Mouse (Mus musculus): ENCODE data around the gene Spock3. TPM values are rescaled to one million over a fixed set of nuclear protein-coding genes. Genes with fewer than 3 reads are reported as not detected.
"Not testable (repeated sequence)": the region's sequence is repeated elsewhere in the genome, so short reads cannot be mapped to it uniquely, and the experiment has no call there.

Spock3 gene
- polyA plus RNA-seq, 1 experiment from 2014 or later = 7.9 TPM

DNA sequence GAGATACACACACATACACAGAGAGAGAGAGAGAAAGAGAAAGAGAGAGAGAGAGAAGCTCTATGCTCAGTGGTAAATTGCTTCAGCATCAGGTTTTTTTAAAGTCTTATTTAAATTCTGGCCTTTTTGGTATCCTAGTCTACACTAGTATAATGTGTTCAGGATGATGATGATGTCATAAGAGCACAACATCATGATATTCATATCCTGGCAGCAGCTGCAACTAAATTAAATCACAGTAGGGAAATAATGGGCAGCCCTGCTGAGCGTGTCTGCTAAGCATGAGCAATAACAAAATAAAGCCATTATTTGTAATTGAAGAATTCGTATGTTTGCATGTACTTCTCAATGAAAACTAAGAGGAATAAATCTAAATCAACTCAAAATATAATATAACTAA is 169.7 kb downstream of the Spock3 start:
- 81% methylated on average over 2 of the region's 2 CpGs for WGBS
- H3K27ac ChIP-seq (ENCODE audit: low read depth, low read length) = no peak overlapping the region
- H3K36me3 ChIP-seq (ENCODE audit: control insufficient read depth, insufficient read depth, low read length) = no peaks in the 10 kb centered on the region
- no peaks in the 10 kb centered on the region for H3K4me1 ChIP-seq (ENCODE audit: control insufficient read depth, insufficient read depth, low read length)
- no peak overlapping the region for H3K9ac ChIP-seq (ENCODE audit: low read length)
- no peak overlapping the region for H3K4me2 ChIP-seq
- no peak for ATAC-seq (ENCODE audit: low FRiP score)
- H3K9me3 ChIP-seq (ENCODE audit: control insufficient read depth, low read length) = no peaks in the 10 kb centered on the region
- no peaks in the 10 kb centered on the region for H3K27me3 ChIP-seq (ENCODE audit: control insufficient read depth, insufficient read depth, low read length)
- no peak overlapping the region for H3K4me3 ChIP-seq (ENCODE audit: low read depth, low read length)
- DNase-seq (ENCODE audit: low spot score, missing footprints) = no peak

DNA sequence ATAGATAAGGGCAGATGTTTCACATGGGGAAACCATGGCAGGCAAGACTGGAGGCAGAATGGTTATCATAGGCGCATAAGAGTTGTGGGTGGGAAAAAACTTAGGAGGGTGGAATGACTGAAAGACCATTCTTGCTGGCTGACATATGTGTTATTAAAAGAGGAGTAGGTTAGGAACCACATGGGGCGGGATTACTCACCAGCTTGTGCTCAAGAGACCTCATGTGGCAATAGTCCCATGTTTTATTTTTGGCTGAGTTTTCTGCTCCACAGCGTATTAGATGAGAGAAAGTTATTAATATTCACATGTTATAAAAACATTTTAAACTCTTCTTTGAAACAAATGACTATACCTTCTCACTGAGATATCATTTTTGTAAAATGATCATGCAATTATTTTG is 184.6 kb downstream of the Spock3 start:
- Histone ChIP-seq H3K36me3 (ENCODE audit: control insufficient read depth, insufficient read depth, low read length) (no peaks in the 10 kb centered on the region), H3K27me3 (ENCODE audit: control insufficient read depth, insufficient read depth, low read length) (no peaks in the 10 kb centered on the region), H3K4me3 (ENCODE audit: low read depth, low read length) (no peak overlapping the region), H3K4me1 (ENCODE audit: control insufficient read depth, insufficient read depth, low read length) (no peaks in the 10 kb centered on the region), H3K9me3 (ENCODE audit: control insufficient read depth, low read length) (no peaks in the 10 kb centered on the region), H3K4me2 (no peak overlapping the region), H3K9ac (ENCODE audit: low read length) (no peak overlapping the region), H3K27ac (ENCODE audit: low read depth, low read length) (no peak overlapping the region)
- WGBS = 90% methylated on average over 3 of the region's 3 CpGs
- no peak for ATAC-seq (ENCODE audit: low FRiP score)
- DNase-seq (ENCODE audit: low spot score, missing footprints) = no peak

DNA sequence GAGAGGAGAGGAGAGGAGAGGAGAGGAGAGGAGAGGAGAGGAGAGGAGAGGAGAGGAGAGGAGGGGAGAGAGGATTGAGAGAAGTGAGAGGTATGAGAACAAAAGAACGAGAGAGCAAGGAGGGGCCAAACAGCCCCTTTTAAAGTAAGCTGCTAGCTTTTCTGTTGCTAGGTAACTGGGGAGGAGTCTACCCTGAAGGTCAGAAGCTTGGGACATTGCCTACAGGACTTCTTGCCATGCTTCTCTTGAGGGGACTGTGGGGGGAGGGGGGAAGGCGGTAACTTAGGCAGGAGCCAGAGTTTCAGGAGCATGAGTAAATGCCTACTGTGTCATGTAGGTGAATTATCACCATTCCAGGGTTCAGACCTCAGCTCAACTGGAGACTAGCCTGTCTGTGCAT is 213.1 kb downstream of the Spock3 start:
- not testable (repeated sequence) for H3K4me1 ChIP-seq (ENCODE audit: control insufficient read depth, insufficient read depth, low read length); ATAC-seq (ENCODE audit: low FRiP score); DNase-seq (ENCODE audit: low spot score, missing footprints); H3K4me2 ChIP-seq; H3K9ac ChIP-seq (ENCODE audit: low read length); H3K36me3 ChIP-seq (ENCODE audit: control insufficient read depth, insufficient read depth, low read length); H3K27me3 ChIP-seq (ENCODE audit: control insufficient read depth, insufficient read depth, low read length); H3K9me3 ChIP-seq (ENCODE audit: control insufficient read depth, low read length); H3K4me3 ChIP-seq (ENCODE audit: low read depth, low read length); H3K27ac ChIP-seq (ENCODE audit: low read depth, low read length)
- 49% methylated on average over 2 of the region's 2 CpGs for WGBS

DNA sequence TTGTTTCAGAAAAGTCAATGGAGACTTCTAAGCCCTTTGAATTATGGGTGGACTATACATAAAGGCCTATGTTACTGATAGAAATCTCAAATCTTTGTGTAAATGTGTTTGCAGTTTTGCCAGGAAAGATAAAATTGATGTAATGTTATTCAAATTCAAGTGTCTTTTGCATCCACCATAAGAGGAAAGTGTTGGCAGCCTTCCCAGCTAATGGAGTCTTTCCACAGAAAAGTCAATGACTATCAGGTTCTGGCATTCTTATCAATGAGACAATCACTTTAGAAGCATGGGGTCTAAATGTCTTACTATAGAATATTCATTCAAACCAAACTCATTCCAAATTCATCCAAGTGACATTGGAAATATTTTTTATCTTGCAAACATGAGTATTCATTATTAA is 214.5 kb downstream of the Spock3 start:
- Histone ChIP-seq H3K9me3 (ENCODE audit: control insufficient read depth, low read length) (no peaks in the 10 kb centered on the region), H3K27me3 (ENCODE audit: control insufficient read depth, insufficient read depth, low read length) (no peaks in the 10 kb centered on the region), H3K4me1 (ENCODE audit: control insufficient read depth, insufficient read depth, low read length) (no peaks in the 10 kb centered on the region), H3K36me3 (ENCODE audit: control insufficient read depth, insufficient read depth, low read length) (no peaks in the 10 kb centered on the region), H3K9ac (ENCODE audit: low read length) (no peak overlapping the region), H3K4me2 (no peak overlapping the region), H3K27ac (ENCODE audit: low read depth, low read length) (no peak overlapping the region), H3K4me3 (ENCODE audit: low read depth, low read length) (no peak overlapping the region)
- ATAC-seq (ENCODE audit: low FRiP score) = no peak
- DNase-seq (ENCODE audit: low spot score, missing footprints) = no peak

DNA sequence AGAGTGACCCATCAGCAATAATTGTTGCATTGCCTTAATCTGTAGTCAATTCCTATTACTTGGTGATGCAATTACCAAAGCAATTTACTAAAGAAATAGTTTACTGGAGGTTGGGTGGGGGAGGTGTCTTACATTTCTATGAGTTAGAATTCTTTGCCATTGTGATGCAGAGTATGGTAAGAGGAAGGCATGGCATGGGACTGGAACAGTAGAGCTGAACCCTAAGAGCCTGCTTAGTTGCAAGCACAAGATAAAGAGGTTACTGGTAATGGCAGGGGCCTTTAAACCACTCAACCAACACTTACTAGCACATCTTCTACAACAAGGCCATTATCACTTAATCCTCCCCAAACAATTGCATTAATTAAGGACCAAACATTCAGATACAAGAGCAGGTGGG is 219.1 kb downstream of the Spock3 start:
- H3K9me3 ChIP-seq (ENCODE audit: control insufficient read depth, low read length) = no peaks in the 10 kb centered on the region
- H3K27ac ChIP-seq (ENCODE audit: low read depth, low read length) = no peak overlapping the region
- no peaks in the 10 kb centered on the region for H3K36me3 ChIP-seq (ENCODE audit: control insufficient read depth, insufficient read depth, low read length)
- H3K27me3 ChIP-seq (ENCODE audit: control insufficient read depth, insufficient read depth, low read length) = no peaks in the 10 kb centered on the region
- no peak overlapping the region for H3K4me2 ChIP-seq
- H3K9ac ChIP-seq (ENCODE audit: low read length) = no peak overlapping the region
- no peak overlapping the region for H3K4me3 ChIP-seq (ENCODE audit: low read depth, low read length)
- ATAC-seq (ENCODE audit: low FRiP score) (no peak), DNase-seq (ENCODE audit: low spot score, missing footprints) (no peak)
- H3K4me1 ChIP-seq (ENCODE audit: control insufficient read depth, insufficient read depth, low read length) = no peaks in the 10 kb centered on the region

DNA sequence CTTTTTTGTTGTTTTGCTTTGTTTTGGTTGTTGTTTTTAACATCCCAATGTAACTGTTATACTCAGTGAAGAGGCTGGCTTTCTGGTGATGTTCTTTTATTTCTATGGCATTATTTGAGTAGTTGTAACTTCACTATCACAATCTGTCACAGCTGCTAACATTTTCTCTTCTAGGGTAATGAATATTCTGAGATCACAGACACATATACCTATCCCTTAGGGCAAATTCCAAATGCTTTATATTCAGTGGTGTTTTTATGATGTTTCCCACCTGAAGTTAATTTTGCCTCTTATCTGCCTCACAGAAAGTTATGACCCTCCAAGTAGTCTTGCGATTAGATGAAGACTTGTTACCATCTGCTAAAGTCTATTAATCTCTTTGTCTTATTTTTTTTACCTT is 230.5 kb downstream of the Spock3 start:
- Histone ChIP-seq H3K4me3 (ENCODE audit: low read depth, low read length) (no peak overlapping the region), H3K27ac (ENCODE audit: low read depth, low read length) (no peak overlapping the region), H3K4me1 (ENCODE audit: control insufficient read depth, insufficient read depth, low read length) (no peaks in the 10 kb centered on the region), H3K4me2 (no peak overlapping the region), H3K36me3 (ENCODE audit: control insufficient read depth, insufficient read depth, low read length) (no peaks in the 10 kb centered on the region), H3K27me3 (ENCODE audit: control insufficient read depth, insufficient read depth, low read length) (no peaks in the 10 kb centered on the region), H3K9me3 (ENCODE audit: control insufficient read depth, low read length) (no peaks in the 10 kb centered on the region), H3K9ac (ENCODE audit: low read length) (no peak overlapping the region)
- ATAC-seq (ENCODE audit: low FRiP score) (no peak), DNase-seq (ENCODE audit: low spot score, missing footprints) (no peak)
- 92% methylated on average over 1 of the region's 1 CpGs for whole genome bisulfite sequencing

DNA sequence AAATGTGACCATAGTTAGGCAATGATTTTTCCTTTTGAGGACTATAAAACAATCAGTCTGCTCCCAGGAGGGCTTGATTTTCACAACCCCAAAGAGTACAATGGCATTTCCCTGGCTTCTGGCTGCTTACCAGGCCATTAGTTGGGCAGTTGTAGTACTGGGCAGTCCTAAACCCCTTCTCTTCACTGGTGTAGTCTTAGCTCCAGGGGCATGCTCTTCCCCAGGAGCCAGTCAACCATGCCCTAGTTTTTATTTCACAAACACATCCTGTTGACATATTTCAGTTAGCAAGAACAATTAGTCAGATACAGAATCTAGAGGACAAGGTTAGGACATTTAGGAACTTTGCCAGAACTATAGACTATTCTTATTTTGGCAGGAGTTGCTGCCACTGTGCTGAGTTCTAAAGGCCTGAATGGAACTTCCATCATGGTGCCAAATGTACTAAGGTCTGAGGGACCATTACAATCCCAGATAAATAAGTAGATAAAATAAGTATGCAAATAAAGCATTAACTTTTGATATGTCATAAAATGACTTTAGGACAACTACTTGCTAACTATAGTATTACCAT is 308.1 kb downstream of the Spock3 start:
- Histone ChIP-seq H3K4me1 (ENCODE audit: control insufficient read depth, insufficient read depth, low read length) (no peaks in the 10 kb centered on the region), H3K27me3 (ENCODE audit: control insufficient read depth, insufficient read depth, low read length) (no peaks in the 10 kb centered on the region), H3K9me3 (ENCODE audit: control insufficient read depth, low read length) (no peaks in the 10 kb centered on the region), H3K36me3 (ENCODE audit: control insufficient read depth, insufficient read depth, low read length) (no peaks in the 10 kb centered on the region), H3K9ac (ENCODE audit: low read length) (no peak overlapping the region), H3K27ac (ENCODE audit: low read depth, low read length) (no peak overlapping the region), H3K4me3 (ENCODE audit: low read depth, low read length) (no peak overlapping the region), H3K4me2 (no peak overlapping the region)
- ATAC-seq (ENCODE audit: low FRiP score) = no peak
- peak; percentile 71 for DNase-seq (ENCODE audit: low spot score, missing footprints)

DNA sequence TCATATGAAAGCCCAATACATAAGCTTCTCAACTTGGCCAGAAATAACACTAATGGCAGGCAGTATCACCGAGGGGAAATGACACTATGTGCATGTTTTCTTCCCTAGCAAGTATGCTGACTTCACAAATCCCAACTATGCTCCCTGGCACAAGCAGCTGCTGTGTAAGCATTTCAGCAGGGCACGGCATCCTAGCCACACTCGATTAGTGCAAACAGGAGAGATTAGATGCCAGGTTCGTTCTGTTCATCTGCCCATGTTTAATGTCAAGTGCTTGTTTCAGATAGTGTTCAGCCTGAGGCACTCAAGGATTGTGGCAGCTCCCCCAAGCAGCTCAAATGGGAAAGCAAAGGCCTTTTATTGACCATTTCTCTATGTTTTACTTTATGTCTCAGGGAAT is 311.7 kb downstream of the Spock3 start:
- 81% methylated on average over 4 of the region's 4 CpGs for WGBS
- no peaks in the 10 kb centered on the region for H3K27me3 ChIP-seq (ENCODE audit: control insufficient read depth, insufficient read depth, low read length)
- no peaks in the 10 kb centered on the region for H3K4me1 ChIP-seq (ENCODE audit: control insufficient read depth, insufficient read depth, low read length)
- DNase-seq (ENCODE audit: low spot score, missing footprints) = peak; percentile 8
- no peak overlapping the region for H3K9ac ChIP-seq (ENCODE audit: low read length)
- H3K4me2 ChIP-seq = no peak overlapping the region
- ATAC-seq (ENCODE audit: low FRiP score) = no peak
- H3K27ac ChIP-seq (ENCODE audit: low read depth, low read length) = no peak overlapping the region
- no peaks in the 10 kb centered on the region for H3K9me3 ChIP-seq (ENCODE audit: control insufficient read depth, low read length)
- no peaks in the 10 kb centered on the region for H3K36me3 ChIP-seq (ENCODE audit: control insufficient read depth, insufficient read depth, low read length)
- H3K4me3 ChIP-seq (ENCODE audit: low read depth, low read length) = no peak overlapping the region

DNA sequence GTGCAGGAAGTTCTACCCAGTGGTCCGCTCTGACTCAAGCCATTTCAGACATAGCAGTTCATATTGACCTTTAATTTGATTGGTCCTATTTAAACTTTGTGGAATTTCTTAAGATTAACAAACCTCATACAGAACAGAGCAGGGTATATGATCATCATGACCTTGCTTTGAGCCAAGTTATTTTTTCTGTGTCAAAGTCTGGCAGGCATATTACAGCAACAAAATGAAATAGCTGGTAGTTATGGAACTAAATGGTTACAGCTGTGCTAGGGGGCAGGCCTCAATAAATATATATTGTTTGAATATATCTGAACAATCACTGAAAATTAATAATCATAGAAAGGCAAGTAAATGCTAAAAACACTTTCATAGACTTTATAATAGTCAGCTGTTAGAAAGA is 384.6 kb downstream of the Spock3 start:
- whole genome bisulfite sequencing = 88% methylated on average over 1 of the region's 1 CpGs
- Histone ChIP-seq H3K4me2 (no peak overlapping the region), H3K4me3 (ENCODE audit: low read depth, low read length) (no peak overlapping the region), H3K4me1 (ENCODE audit: control insufficient read depth, insufficient read depth, low read length) (no peaks in the 10 kb centered on the region), H3K36me3 (ENCODE audit: control insufficient read depth, insufficient read depth, low read length) (no peaks in the 10 kb centered on the region), H3K9me3 (ENCODE audit: control insufficient read depth, low read length) (no peaks in the 10 kb centered on the region), H3K27ac (ENCODE audit: low read depth, low read length) (no peak overlapping the region), H3K9ac (ENCODE audit: low read length) (no peak overlapping the region), H3K27me3 (ENCODE audit: control insufficient read depth, insufficient read depth, low read length) (no peaks in the 10 kb centered on the region)
- DNase-seq (ENCODE audit: low spot score, missing footprints) = no peak
- ATAC-seq (ENCODE audit: low FRiP score) = no peak

DNA sequence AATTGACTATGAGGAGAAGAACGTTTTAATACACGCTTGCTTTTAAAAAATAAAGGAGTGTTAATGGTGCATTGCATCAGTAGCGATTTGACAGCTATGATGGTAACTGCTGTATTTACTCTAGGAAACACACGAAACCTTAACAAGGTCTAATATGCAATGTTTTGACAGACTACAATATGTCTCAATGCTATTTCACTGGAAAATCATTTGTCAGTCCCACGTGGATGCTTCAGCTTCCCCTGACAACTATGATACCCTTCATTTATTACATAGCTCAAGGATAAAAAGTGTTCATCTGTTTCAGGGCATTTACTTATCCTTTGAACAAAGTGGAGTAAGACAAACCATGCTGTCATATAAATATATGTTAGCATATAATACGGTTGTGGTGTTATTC is 417.8 kb downstream of the Spock3 start:
- Histone ChIP-seq H3K27ac (ENCODE audit: low read depth, low read length) (no peak overlapping the region), H3K9me3 (ENCODE audit: control insufficient read depth, low read length) (no peaks in the 10 kb centered on the region), H3K4me3 (ENCODE audit: low read depth, low read length) (no peak overlapping the region), H3K27me3 (ENCODE audit: control insufficient read depth, insufficient read depth, low read length) (no peaks in the 10 kb centered on the region), H3K4me2 (no peak overlapping the region), H3K9ac (ENCODE audit: low read length) (no peak overlapping the region), H3K36me3 (ENCODE audit: control insufficient read depth, insufficient read depth, low read length) (no peaks in the 10 kb centered on the region), H3K4me1 (ENCODE audit: control insufficient read depth, insufficient read depth, low read length) (no peaks in the 10 kb centered on the region)
- 85% methylated on average over 6 of the region's 6 CpGs for WGBS
- ATAC-seq (ENCODE audit: low FRiP score) (no peak), DNase-seq (ENCODE audit: low spot score, missing footprints) (no peak)
